Mouse (Mus musculus): ENCODE data around the gene Pofut1.

GRCm38 (mm10) chr2:153218516-153218915, 22.8 kb upstream of the Pofut1 start:
- TF ChIP-seq CTCF (IDR thresholded peaks at IDR 0.05) (no peak), POLR2A (IDR thresholded peaks at IDR 0.05; ENCODE audit: insufficient read depth, low read depth, low read length) (no peak), EP300 (IDR thresholded peaks at IDR 0.05; ENCODE audit: insufficient read depth, low read depth, low read length) (no peak)
